Mouse (Mus musculus) heart, embryonic 10.5 days (tissue): ENCODE measurements around the gene Il1rl2. TPM values are rescaled to one million over a fixed set of nuclear protein-coding genes. Genes with fewer than 3 reads are reported as not detected.

ENCODE experiments used
- DNase-seq: peaks from one replicate; pipeline ENCODE4 v3.0.0-alpha.2; 2017; ENCODE audit warnings: low spot score
- H3K27ac ChIP-seq: fragments of 300-500 bp; sonication (generic); 2 replicates; pipeline ENCODE4 v1.5.1; 2016; ENCODE audit warnings: mild to moderate bottlenecking
- H3K27me3 ChIP-seq: fragments of 300-500 bp; sonication (generic); 2 replicates; pipeline ENCODE4 v1.6.1; 2016; ENCODE audit warnings: mild to moderate bottlenecking; ENCODE audit not compliant: poor library complexity, insufficient read depth, severe bottlenecking
- H3K36me3 ChIP-seq: fragments of 300-500 bp; sonication (generic); 2 replicates; pipeline ENCODE4 v1.6.1; 2016; ENCODE audit warnings: mild to moderate bottlenecking, moderate library complexity
- H3K4me1 ChIP-seq: fragments of 300-500 bp; sonication (generic); 2 replicates; pipeline ENCODE4 v1.6.1; 2016; ENCODE audit warnings: mild to moderate bottlenecking
- H3K4me3 ChIP-seq: fragments of 300-500 bp; sonication (generic); 2 replicates; pipeline ENCODE4 v1.5.1; 2016; ENCODE audit warnings: mild to moderate bottlenecking, moderate library complexity
- H3K9me3 ChIP-seq: fragments of 300-500 bp; sonication (generic); 2 replicates; pipeline ENCODE4 v1.6.1; 2016; ENCODE audit warnings: mild to moderate bottlenecking, moderate library complexity
- WGBS: fragments of 180-500 bp; shearing (Covaris S2); methylation state at CpG from one replicate; pipeline ENCODE4 v1.1.7; 2016; 5-methylcytosine and 5-hydroxymethylcytosine counted together
- polyA plus RNA-seq: library from polyadenylated mRNA; unstranded; fragments of >200 nt; fragmentation: Nextera tagmentation; extraction: Ambion mirVana; gene quantifications from 2 replicates; pipeline ENCODE4 v1.2.1, GENCODE M21; 2016

Il1rl2 gene
- polyA plus RNA-seq, 1 experiment from 2014 or later: 2.3 TPM

DNA sequence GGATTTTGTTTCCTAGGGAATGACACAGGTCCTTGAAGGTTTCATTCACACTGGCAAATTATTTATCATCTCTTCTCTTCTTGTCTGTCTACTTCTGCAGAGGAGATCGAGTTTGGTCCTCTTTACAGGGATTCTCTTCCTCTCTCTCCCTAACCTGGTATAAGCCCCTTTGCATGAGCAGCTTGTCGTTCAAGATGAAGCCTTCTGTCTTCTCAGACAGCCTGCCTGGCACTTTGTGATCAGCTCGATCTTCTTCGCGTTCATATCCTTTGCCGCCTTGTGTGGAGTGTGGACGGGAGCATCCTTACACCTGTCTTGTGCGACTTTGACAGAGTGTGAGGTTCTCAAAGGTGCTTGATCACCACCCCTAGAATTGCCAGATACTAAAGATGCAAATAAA lies 5.8 kb downstream of the Il1rl2 start:
- no peak overlapping the region for H3K27ac ChIP-seq
- DNase-seq: no peak
- WGBS: 79% methylated on average over 8 of the region's 8 CpGs

GRCm38 (mm10) chr1:40339346-40339745 lies 14.9 kb downstream of the Il1rl2 start:
- DNase-seq: no peak
- H3K4me1 ChIP-seq: no peaks in the 10 kb centered on the region
- no peak overlapping the region for H3K4me3 ChIP-seq
- WGBS: 78% methylated on average over 1 of the region's 1 CpGs
- no peaks in the 10 kb centered on the region for H3K27me3 ChIP-seq
- H3K9me3 ChIP-seq: no peaks in the 10 kb centered on the region
- H3K36me3 ChIP-seq: no peaks in the 10 kb centered on the region
- H3K27ac ChIP-seq: no peak overlapping the region

More for the DNA sequence above, 5.8 kb downstream of the Il1rl2 start:
- Histone ChIP-seq H3K36me3 (no peaks in the 10 kb centered on the region), H3K4me3 (no peak overlapping the region), H3K4me1 (peaks cover 11% of the 10 kb centered on the region), H3K27me3 (peaks cover 27% of the 10 kb centered on the region), H3K9me3 (no peaks in the 10 kb centered on the region)

GRCm38 (mm10) chr1:40340102-40340501 lies 15.7 kb downstream of the Il1rl2 start:
- Histone ChIP-seq H3K9me3 (no peaks in the 10 kb centered on the region), H3K4me3 (no peak overlapping the region), H3K36me3 (no peaks in the 10 kb centered on the region), H3K4me1 (no peaks in the 10 kb centered on the region), H3K27me3 (no peaks in the 10 kb centered on the region), H3K27ac (no peak overlapping the region)
- 85% methylated on average over 4 of the region's 4 CpGs for WGBS
- DNase-seq: no peak

DNA sequence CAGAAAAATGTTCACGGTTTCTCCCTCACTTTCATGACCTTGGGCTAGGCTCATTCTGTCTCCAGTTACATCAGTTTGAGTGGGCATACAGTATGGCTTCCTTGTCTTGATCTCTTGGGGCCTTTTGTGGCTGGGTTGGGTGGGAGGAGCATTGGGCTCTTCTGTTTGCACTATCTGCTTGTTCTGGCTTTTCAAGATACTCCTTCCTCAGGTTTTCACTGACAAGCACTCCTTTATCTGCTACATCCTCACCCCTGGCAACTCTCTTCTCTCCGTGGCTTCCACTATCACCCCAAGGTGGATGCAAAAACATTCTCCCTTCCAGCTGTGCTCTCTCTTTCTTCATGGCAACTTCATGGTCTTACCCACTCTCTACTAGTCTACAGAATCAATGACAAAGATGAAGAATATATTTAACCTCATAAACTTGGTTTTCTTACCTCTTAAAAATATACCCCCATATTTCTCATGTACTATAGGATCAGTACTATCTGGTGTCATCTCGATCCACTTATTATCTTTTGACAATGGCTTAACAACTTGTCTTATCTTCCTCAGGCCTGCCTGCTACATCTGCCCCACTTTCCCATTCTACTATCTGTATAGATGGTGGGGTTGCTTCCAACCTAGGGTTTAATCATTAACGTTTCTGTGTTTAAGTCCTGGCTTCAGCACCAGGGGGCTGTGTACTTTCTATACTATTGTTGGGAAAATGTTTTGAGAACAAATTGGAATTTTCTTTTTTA lies 27.9 kb downstream of the Il1rl2 start:
- H3K27me3 ChIP-seq: no peaks in the 10 kb centered on the region
- WGBS: 62% methylated on average over 4 of the region's 4 CpGs
- DNase-seq: no peak
- no peak overlapping the region for H3K4me3 ChIP-seq
- H3K9me3 ChIP-seq: no peaks in the 10 kb centered on the region
- no peaks in the 10 kb centered on the region for H3K36me3 ChIP-seq
- H3K4me1 ChIP-seq: peaks cover 13% of the 10 kb centered on the region
- H3K27ac ChIP-seq: no peak overlapping the region

GRCm38 (mm10) chr1:40352904-40353286 lies 28.5 kb downstream of the Il1rl2 start:
- Histone ChIP-seq H3K9me3 (no peaks in the 10 kb centered on the region), H3K27me3 (no peaks in the 10 kb centered on the region), H3K36me3 (no peaks in the 10 kb centered on the region), H3K4me1 (peaks cover 13% of the 10 kb centered on the region), H3K27ac (no peak overlapping the region), H3K4me3 (no peak overlapping the region)
- 85% methylated on average over 2 of the region's 2 CpGs for WGBS
- no peak for DNase-seq

GRCm38 (mm10) chr1:40354665-40355064 lies 30.3 kb downstream of the Il1rl2 start:
- H3K4me1 ChIP-seq: peaks cover 30% of the 10 kb centered on the region
- no peak for DNase-seq
- no peaks in the 10 kb centered on the region for H3K9me3 ChIP-seq
- H3K27me3 ChIP-seq: no peaks in the 10 kb centered on the region
- H3K27ac ChIP-seq: no peak overlapping the region
- H3K4me3 ChIP-seq: no peak overlapping the region
- no peaks in the 10 kb centered on the region for H3K36me3 ChIP-seq
- WGBS: 92% methylated on average over 3 of the region's 3 CpGs

- 85% methylated on average over 4 of the region's 4 CpGs for WGBS
- Histone ChIP-seq H3K4me3 (no peak overlapping the region), H3K27ac (no peak overlapping the region), H3K27me3 (no peaks in the 10 kb centered on the region), H3K4me1 (peaks cover 29% of the 10 kb centered on the region), H3K36me3 (no peaks in the 10 kb centered on the region), H3K9me3 (no peaks in the 10 kb centered on the region)
- DNase-seq: no peak
Observed at GRCm38 (mm10) chr1:40355431-40355843, 31.0 kb downstream of the Il1rl2 start.

DNA sequence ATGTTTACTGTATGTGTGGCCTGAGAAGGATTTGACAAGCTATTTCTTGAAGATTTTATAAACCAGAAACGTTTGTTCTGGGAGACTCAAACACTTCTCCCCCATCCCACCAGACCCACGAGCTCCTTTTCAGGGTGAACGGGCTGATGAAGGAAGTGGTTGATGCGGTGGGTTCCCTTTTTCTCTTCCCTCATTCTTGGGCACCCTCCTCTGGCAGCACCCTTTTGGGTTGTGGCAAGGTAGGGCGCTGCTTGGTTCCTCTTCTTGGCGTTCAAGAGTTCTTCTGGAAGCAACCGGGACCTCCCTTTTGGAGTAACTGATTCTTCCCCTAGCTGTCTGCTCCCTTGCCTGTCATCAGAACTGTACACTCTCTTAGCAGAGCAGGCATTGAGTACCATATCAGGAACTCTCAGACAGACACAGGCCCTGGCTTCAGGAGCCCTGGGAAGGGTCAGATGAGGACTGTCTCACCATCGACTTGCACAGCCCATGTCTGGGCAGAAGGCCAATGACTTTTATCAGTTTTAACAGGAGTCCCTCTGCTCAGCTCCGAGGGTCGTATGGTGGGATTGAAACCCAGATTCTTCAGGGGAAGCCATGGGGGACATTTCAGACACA lies 31.6 kb downstream of the Il1rl2 start:
- H3K27ac ChIP-seq: no peak overlapping the region
- H3K27me3 ChIP-seq: no peaks in the 10 kb centered on the region
- no peak overlapping the region for H3K4me3 ChIP-seq
- no peaks in the 10 kb centered on the region for H3K36me3 ChIP-seq
- no peaks in the 10 kb centered on the region for H3K9me3 ChIP-seq
- WGBS: 59% methylated on average over 10 of the region's 10 CpGs
- no peak for DNase-seq
- H3K4me1 ChIP-seq: peaks cover 27% of the 10 kb centered on the region

- no peaks in the 10 kb centered on the region for H3K9me3 ChIP-seq
- no peak for DNase-seq
- WGBS: 61% methylated on average over 2 of the region's 2 CpGs
- H3K27ac ChIP-seq: no peak overlapping the region
- no peaks in the 10 kb centered on the region for H3K36me3 ChIP-seq
- peaks cover 30% of the 10 kb centered on the region for H3K4me1 ChIP-seq
- no peak overlapping the region for H3K4me3 ChIP-seq
- no peaks in the 10 kb centered on the region for H3K27me3 ChIP-seq
Observed at GRCm38 (mm10) chr1:40357921-40358320, 33.5 kb downstream of the Il1rl2 start.

DNA sequence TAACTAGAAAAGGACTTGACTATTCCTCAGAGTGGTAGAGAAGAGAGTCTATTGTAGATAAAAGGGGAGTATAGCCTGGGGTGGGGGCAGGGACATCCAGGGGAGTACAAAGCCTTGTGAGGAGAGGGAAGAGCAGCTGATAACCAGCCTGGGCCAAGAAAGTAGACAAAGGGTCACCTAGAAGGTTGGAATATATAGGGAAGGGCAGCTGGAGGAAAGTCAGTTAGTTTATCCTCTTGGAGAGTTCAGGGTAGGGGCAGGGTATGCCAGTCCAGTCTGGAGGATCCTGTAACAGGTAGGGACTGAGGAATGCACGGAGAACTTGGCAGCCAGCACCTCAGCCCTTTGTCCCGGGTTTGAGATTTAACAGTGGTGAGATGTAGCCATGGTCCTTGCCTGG lies 33.9 kb downstream of the Il1rl2 start:
- Histone ChIP-seq H3K27ac (peak overlapping the region; percentile 31; the same call in 1 of the 2 replicates), H3K9me3 (no peaks in the 10 kb centered on the region), H3K4me1 (peaks cover 31% of the 10 kb centered on the region), H3K36me3 (no peaks in the 10 kb centered on the region), H3K4me3 (no peak overlapping the region), H3K27me3 (no peaks in the 10 kb centered on the region)
- no peak for DNase-seq
- 46% methylated on average over 2 of the region's 2 CpGs for WGBS

- no peaks in the 10 kb centered on the region for H3K9me3 ChIP-seq
- no peak overlapping the region for H3K4me3 ChIP-seq
- no peak for DNase-seq
- H3K4me1 ChIP-seq: peaks cover 31% of the 10 kb centered on the region
- no peaks in the 10 kb centered on the region for H3K36me3 ChIP-seq
- H3K27me3 ChIP-seq: no peaks in the 10 kb centered on the region
- peak overlapping the region; percentile 31; the same call in 1 of the 2 replicates for H3K27ac ChIP-seq
- WGBS: 17% methylated on average over 4 of the region's 4 CpGs
Observed at GRCm38 (mm10) chr1:40358771-40359181, 34.4 kb downstream of the Il1rl2 start.

DNA sequence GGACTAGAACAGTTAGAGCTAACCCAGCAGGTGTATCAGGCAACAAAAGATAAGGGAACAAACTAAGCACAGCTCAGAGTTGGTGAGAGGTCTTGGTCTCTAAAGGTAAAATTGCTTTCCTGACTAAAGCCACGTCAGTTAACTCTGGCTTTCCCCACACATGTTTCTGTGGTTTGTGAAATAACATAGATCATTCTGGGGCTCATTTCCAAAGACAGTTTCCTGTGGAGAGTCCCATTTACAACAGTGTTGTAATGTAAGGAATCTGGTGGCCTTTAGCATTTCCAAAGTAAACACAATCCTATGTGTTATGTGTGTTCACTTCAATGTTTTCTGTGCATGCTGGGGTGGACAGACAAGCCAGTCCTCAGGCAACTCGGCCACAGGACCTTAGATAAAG lies 35.3 kb downstream of the Il1rl2 start:
- no peak overlapping the region for H3K27ac ChIP-seq
- peaks cover 36% of the 10 kb centered on the region for H3K4me1 ChIP-seq
- H3K27me3 ChIP-seq: no peaks in the 10 kb centered on the region
- DNase-seq: no peak
- H3K36me3 ChIP-seq: no peaks in the 10 kb centered on the region
- no peak overlapping the region for H3K4me3 ChIP-seq
- no peaks in the 10 kb centered on the region for H3K9me3 ChIP-seq
- 68% methylated on average over 2 of the region's 2 CpGs for WGBS

DNA sequence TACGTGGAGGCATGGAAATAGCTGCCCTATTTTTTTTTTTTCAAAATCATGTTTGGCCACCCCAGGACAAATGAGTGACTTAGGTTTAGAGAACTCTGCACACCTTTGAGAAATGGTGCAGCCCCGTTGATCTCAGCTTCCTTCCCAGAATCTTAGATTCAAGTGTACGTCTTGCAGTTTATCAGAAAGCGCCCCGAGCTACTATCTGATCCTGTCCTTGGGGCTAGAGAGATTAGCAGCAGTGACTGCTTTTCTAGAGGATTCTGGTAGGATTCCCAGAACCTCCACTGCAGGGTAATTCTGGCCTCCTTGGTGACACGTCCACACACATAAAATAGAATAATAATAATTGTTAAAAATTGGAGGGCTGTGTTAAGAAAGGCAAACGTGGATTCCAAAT lies 36.6 kb downstream of the Il1rl2 start:
- no peak overlapping the region for H3K4me3 ChIP-seq
- no peaks in the 10 kb centered on the region for H3K9me3 ChIP-seq
- peaks cover 31% of the 10 kb centered on the region for H3K4me1 ChIP-seq
- no peaks in the 10 kb centered on the region for H3K36me3 ChIP-seq
- no peaks in the 10 kb centered on the region for H3K27me3 ChIP-seq
- WGBS: 59% methylated on average over 7 of the region's 7 CpGs
- H3K27ac ChIP-seq: no peak overlapping the region
- no peak for DNase-seq
